Mouse (Mus musculus): ENCODE results near the gene Bicra. TPM values are rescaled to one million over a fixed set of nuclear protein-coding genes. Genes with fewer than 3 reads are reported as not detected.
A peak's percentile ranks its signal among the peaks of the same experiment; 100 is the strongest.

The Bicra gene
- polyA plus RNA-seq, 1 experiment = 10.2 TPM

GRCm38 (mm10) chr7:15933437-15934359, 114.0 kb downstream of the Bicra start:
- Histone ChIP-seq H3K36me3 (ENCODE audit: control insufficient read depth, insufficient read depth, low read length, poor library complexity, severe bottlenecking) (peaks cover 20% of the 10 kb centered on the region), H3K4me1 (ENCODE audit: control insufficient read depth, insufficient read depth, low read length) (no peaks in the 10 kb centered on the region), H3K4me3 (ENCODE audit: low read depth, low read length) (no peak overlapping the region), H3K9me3 (replicated peaks; ENCODE audit: control insufficient read depth, insufficient read depth, low read length, poor library complexity, severe bottlenecking) (no peaks in the 10 kb centered on the region), H3K9ac (ENCODE audit: low read depth, poor library complexity, severe bottlenecking) (no peak overlapping the region), H3K27me3 (ENCODE audit: control insufficient read depth, insufficient read depth, low read length, poor library complexity, severe bottlenecking) (no peaks in the 10 kb centered on the region), H3K27ac (ENCODE audit: insufficient read depth, low read length) (no peak overlapping the region)
- TF ChIP-seq EP300 (IDR thresholded peaks at IDR 0.05; ENCODE audit: insufficient read depth, low read depth, low read length) = no peak
- no peak for TF ChIP-seq CTCF (IDR thresholded peaks at IDR 0.05; ENCODE audit: low read depth, low read length)
- no peak for TF ChIP-seq POLR2A (IDR thresholded peaks at IDR 0.05; ENCODE audit: insufficient read depth, low read length)

GRCm38 (mm10) chr7:15931635-15932034, 116.1 kb downstream of the Bicra start:
- no peaks in the 10 kb centered on the region for H3K27me3 ChIP-seq (ENCODE audit: control insufficient read depth, insufficient read depth, low read length, poor library complexity, severe bottlenecking)
- H3K9ac ChIP-seq (ENCODE audit: low read depth, poor library complexity, severe bottlenecking) = no peak overlapping the region
- no peaks in the 10 kb centered on the region for H3K9me3 ChIP-seq (replicated peaks; ENCODE audit: control insufficient read depth, insufficient read depth, low read length, poor library complexity, severe bottlenecking)
- no peaks in the 10 kb centered on the region for H3K36me3 ChIP-seq (ENCODE audit: control insufficient read depth, insufficient read depth, low read length, poor library complexity, severe bottlenecking)
- no peak overlapping the region for H3K27ac ChIP-seq (ENCODE audit: insufficient read depth, low read length)
- no peak overlapping the region for H3K4me3 ChIP-seq (ENCODE audit: low read depth, low read length)
- no peaks in the 10 kb centered on the region for H3K4me1 ChIP-seq (ENCODE audit: control insufficient read depth, insufficient read depth, low read length)
- TF ChIP-seq EP300 (IDR thresholded peaks at IDR 0.05; ENCODE audit: insufficient read depth, low read depth, low read length) (no peak), POLR2A (IDR thresholded peaks at IDR 0.05; ENCODE audit: insufficient read depth, low read length) (no peak), CTCF (IDR thresholded peaks at IDR 0.05; ENCODE audit: low read depth, low read length) (no peak)

DNA sequence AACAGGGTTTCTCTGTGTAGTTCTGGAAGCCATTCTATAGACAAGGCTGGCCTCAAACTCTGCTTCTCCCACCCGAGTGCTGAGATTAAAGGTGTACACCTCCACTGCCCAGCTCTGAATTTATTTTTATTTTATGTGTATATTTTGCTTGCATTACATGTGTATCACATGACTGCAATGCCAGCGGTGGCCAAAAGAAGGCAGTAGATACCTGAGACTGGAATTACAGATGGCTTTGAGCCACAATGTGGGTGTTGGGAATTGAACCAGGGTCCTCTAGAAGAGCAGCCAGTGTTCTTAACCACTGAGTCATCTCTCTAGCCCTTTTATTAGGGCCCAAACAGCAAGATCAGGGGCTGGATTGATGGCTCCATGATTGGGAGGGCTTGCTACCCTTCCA, 117.2 kb downstream of the Bicra start:
- no peak for TF ChIP-seq POLR2A (IDR thresholded peaks at IDR 0.05; ENCODE audit: insufficient read depth, low read length)
- no peak for TF ChIP-seq EP300 (IDR thresholded peaks at IDR 0.05; ENCODE audit: insufficient read depth, low read depth, low read length)
- TF ChIP-seq CTCF (IDR thresholded peaks at IDR 0.05; ENCODE audit: low read depth, low read length) = no peak
- Histone ChIP-seq H3K27ac (ENCODE audit: insufficient read depth, low read length) (no peak overlapping the region), H3K9me3 (replicated peaks; ENCODE audit: control insufficient read depth, insufficient read depth, low read length, poor library complexity, severe bottlenecking) (no peaks in the 10 kb centered on the region), H3K27me3 (ENCODE audit: control insufficient read depth, insufficient read depth, low read length, poor library complexity, severe bottlenecking) (no peaks in the 10 kb centered on the region), H3K4me1 (ENCODE audit: control insufficient read depth, insufficient read depth, low read length) (no peaks in the 10 kb centered on the region), H3K9ac (ENCODE audit: low read depth, poor library complexity, severe bottlenecking) (no peak overlapping the region), H3K4me3 (ENCODE audit: low read depth, low read length) (no peak overlapping the region), H3K36me3 (ENCODE audit: control insufficient read depth, insufficient read depth, low read length, poor library complexity, severe bottlenecking) (no peaks in the 10 kb centered on the region)

DNA sequence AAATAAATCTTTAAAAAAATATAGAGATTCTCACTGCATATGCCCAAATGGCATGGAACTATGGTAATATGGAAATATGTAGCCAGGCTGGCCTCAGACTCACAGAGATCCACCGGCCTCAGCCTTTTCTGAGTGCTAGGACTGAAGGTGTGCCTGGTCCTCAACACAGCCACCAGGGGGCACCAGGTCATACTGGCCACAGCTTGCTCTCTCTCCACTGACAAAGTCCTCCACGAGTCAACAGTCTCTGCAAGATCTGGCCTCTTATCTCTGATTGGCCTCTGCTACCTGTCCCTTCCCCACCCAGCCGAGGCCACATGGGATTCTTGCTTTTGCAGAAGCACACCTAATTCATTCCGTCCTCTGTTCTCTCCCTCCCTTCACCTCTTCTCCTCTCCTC, 117.8 kb downstream of the Bicra start:
- Histone ChIP-seq H3K36me3 (ENCODE audit: control insufficient read depth, insufficient read depth, low read length, poor library complexity, severe bottlenecking) (no peaks in the 10 kb centered on the region), H3K9me3 (replicated peaks; ENCODE audit: control insufficient read depth, insufficient read depth, low read length, poor library complexity, severe bottlenecking) (no peaks in the 10 kb centered on the region), H3K4me3 (ENCODE audit: low read depth, low read length) (no peak overlapping the region), H3K4me1 (ENCODE audit: control insufficient read depth, insufficient read depth, low read length) (no peaks in the 10 kb centered on the region), H3K27me3 (ENCODE audit: control insufficient read depth, insufficient read depth, low read length, poor library complexity, severe bottlenecking) (no peaks in the 10 kb centered on the region), H3K9ac (ENCODE audit: low read depth, poor library complexity, severe bottlenecking) (no peak overlapping the region), H3K27ac (ENCODE audit: insufficient read depth, low read length) (no peak overlapping the region)
- TF ChIP-seq EP300 (IDR thresholded peaks at IDR 0.05; ENCODE audit: insufficient read depth, low read depth, low read length) (no peak), CTCF (IDR thresholded peaks at IDR 0.05; ENCODE audit: low read depth, low read length) (peak; percentile 91), POLR2A (IDR thresholded peaks at IDR 0.05; ENCODE audit: insufficient read depth, low read length) (no peak)

DNA sequence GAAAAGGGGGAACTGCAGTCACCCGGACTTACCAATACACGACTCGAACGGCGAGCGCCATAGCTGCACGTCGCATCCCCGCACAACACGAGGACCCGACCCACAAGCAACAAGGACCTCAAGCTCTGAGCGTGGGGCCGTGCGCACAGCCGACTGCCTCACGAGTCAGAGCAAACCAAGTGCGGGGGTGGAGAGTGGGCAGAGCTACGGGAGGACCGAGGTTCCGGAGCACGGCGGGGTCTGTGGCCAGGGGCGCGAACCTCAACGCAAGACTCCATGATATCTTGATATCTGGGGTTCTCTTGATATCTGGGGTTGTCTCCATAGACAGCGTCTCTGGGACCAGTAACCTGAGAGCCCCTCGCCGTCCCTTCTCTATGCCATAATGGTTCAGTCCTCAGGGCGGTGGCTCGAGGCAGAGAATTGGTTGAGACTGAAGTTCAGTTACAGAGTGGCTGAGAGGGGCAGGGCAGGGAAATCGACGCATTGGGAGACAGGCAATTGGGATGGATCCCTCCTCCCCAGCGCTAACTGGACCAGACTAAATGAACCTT, 125.4 kb downstream of the Bicra start, which contains the start of gene Selenow:
Gene Selenow, minus strand, starts transcription at position 183 of the 554 bp plus-strand sequence.
- Histone ChIP-seq H3K4me1 (ENCODE audit: control insufficient read depth, insufficient read depth, low read length) (peaks cover 3% of the 10 kb centered on the region), H3K9ac (ENCODE audit: low read depth, poor library complexity, severe bottlenecking) (peak within 1 kb of the TSS; percentile 62), H3K4me3 (ENCODE audit: low read depth, low read length) (peak within 1 kb of the TSS; percentile 96), H3K27ac (ENCODE audit: insufficient read depth, low read length) (no peak within 1 kb of the TSS), H3K27me3 (ENCODE audit: control insufficient read depth, insufficient read depth, low read length, poor library complexity, severe bottlenecking) (no peaks in the 10 kb centered on the region), H3K9me3 (replicated peaks; ENCODE audit: control insufficient read depth, insufficient read depth, low read length, poor library complexity, severe bottlenecking) (no peaks in the 10 kb centered on the region), H3K36me3 (ENCODE audit: control insufficient read depth, insufficient read depth, low read length, poor library complexity, severe bottlenecking) (peaks cover 14% of the 10 kb centered on the region)
- TF ChIP-seq EP300 (IDR thresholded peaks at IDR 0.05; ENCODE audit: insufficient read depth, low read depth, low read length) = 0 out of 2 replicates have a peak, but pooled peaks have one; percentile 42
- peak; percentile 86 for TF ChIP-seq POLR2A (IDR thresholded peaks at IDR 0.05; ENCODE audit: insufficient read depth, low read length)
- no peak for TF ChIP-seq CTCF (IDR thresholded peaks at IDR 0.05; ENCODE audit: low read depth, low read length)

- H3K27me3 ChIP-seq (ENCODE audit: control insufficient read depth, insufficient read depth, low read length, poor library complexity, severe bottlenecking) = no peaks in the 10 kb centered on the region
- H3K9me3 ChIP-seq (replicated peaks; ENCODE audit: control insufficient read depth, insufficient read depth, low read length, poor library complexity, severe bottlenecking) = no peaks in the 10 kb centered on the region
- TF ChIP-seq EP300 (IDR thresholded peaks at IDR 0.05; ENCODE audit: insufficient read depth, low read depth, low read length) = 0 out of 2 replicates have a peak, but pooled peaks have one; percentile 34
- TF ChIP-seq CTCF (IDR thresholded peaks at IDR 0.05; ENCODE audit: low read depth, low read length) = no peak
- peaks cover 3% of the 10 kb centered on the region for H3K4me1 ChIP-seq (ENCODE audit: control insufficient read depth, insufficient read depth, low read length)
- H3K4me3 ChIP-seq (ENCODE audit: low read depth, low read length) = peak overlapping the region; percentile 96
- no peak overlapping the region for H3K27ac ChIP-seq (ENCODE audit: insufficient read depth, low read length)
- peak overlapping the region; percentile 62 for H3K9ac ChIP-seq (ENCODE audit: low read depth, poor library complexity, severe bottlenecking)
- H3K36me3 ChIP-seq (ENCODE audit: control insufficient read depth, insufficient read depth, low read length, poor library complexity, severe bottlenecking) = peaks cover 14% of the 10 kb centered on the region
Observed at GRCm38 (mm10) chr7:15921796-15922195, 125.9 kb downstream of the Bicra start.

Other genes with a start within 250 kb of the Bicra start
- not detected in 2 replicates for gene Obox6, start 208.2 kb downstream of the Bicra start, polyA plus RNA-seq (2011; ENCODE audit: insufficient read depth, insufficient read length, low read depth, missing spikeins)
- gene Crx, start 168.0 kb downstream of the Bicra start, polyA plus RNA-seq (2011; ENCODE audit: insufficient read depth, insufficient read length, low read depth, missing spikeins) = not detected in 2 replicates
- gene Crxos, start 165.3 kb downstream of the Bicra start, polyA plus RNA-seq (2011; ENCODE audit: insufficient read depth, insufficient read length, low read depth, missing spikeins) = not detected in 2 replicates
- 93.1 and 101 TPM in 2 replicates for gene Selenow, start 125.5 kb downstream of the Bicra start, polyA plus RNA-seq (2011; ENCODE audit: insufficient read depth, insufficient read length, low read depth, missing spikeins)
- 283 and 299 TPM in 2 replicates for gene Nop53, start 101.8 kb downstream of the Bicra start, polyA plus RNA-seq (2011; ENCODE audit: insufficient read depth, insufficient read length, low read depth, missing spikeins)
- gene Ehd2, start 80.4 kb downstream of the Bicra start, polyA plus RNA-seq (2011; ENCODE audit: insufficient read depth, insufficient read length, low read depth, missing spikeins) = 4.6 and 4.9 TPM in 2 replicates
- not detected in 2 replicates for gene Zfp541, start 13.9 kb upstream of the Bicra start, polyA plus RNA-seq (2011; ENCODE audit: insufficient read depth, insufficient read length, low read depth, missing spikeins)
- gene Napa, start 50.5 kb upstream of the Bicra start, polyA plus RNA-seq (2011; ENCODE audit: insufficient read depth, insufficient read length, low read depth, missing spikeins) = 105 and 107 TPM in 2 replicates
- 8.5 and 8.7 TPM in 2 replicates for gene Kptn, start 72.0 kb upstream of the Bicra start, polyA plus RNA-seq (2011; ENCODE audit: insufficient read depth, insufficient read length, low read depth, missing spikeins)
- gene Slc8a2, start 81.9 kb upstream of the Bicra start, polyA plus RNA-seq (2011; ENCODE audit: insufficient read depth, insufficient read length, low read depth, missing spikeins) = 4.1 and 4.5 TPM in 2 replicates
- gene Meis3, start 127.2 kb upstream of the Bicra start, polyA plus RNA-seq (2011; ENCODE audit: insufficient read depth, insufficient read length, low read depth, missing spikeins) = 4.5 and 5.2 TPM in 2 replicates
- gene Dhx34, start 174.1 kb upstream of the Bicra start, polyA plus RNA-seq (2011; ENCODE audit: insufficient read depth, insufficient read length, low read depth, missing spikeins) = 9.7 and 11.6 TPM in 2 replicates
- gene C5ar2, start 196.2 kb upstream of the Bicra start, polyA plus RNA-seq (2011; ENCODE audit: insufficient read depth, insufficient read length, low read depth, missing spikeins) = not detected in 2 replicates
- not detected in 2 replicates for gene C5ar1, start 211.6 kb upstream of the Bicra start, polyA plus RNA-seq (2011; ENCODE audit: insufficient read depth, insufficient read length, low read depth, missing spikeins)
- gene Inafm1, start 225.7 kb upstream of the Bicra start, polyA plus RNA-seq (2011; ENCODE audit: insufficient read depth, insufficient read length, low read depth, missing spikeins) = 3.3 and 4.6 TPM in 2 replicates
- gene Ccdc9, start 238.9 kb upstream of the Bicra start, polyA plus RNA-seq (2011; ENCODE audit: insufficient read depth, insufficient read length, low read depth, missing spikeins) = 86.6 and 104 TPM in 2 replicates